Mouse (Mus musculus) kidney, adult 2 months (tissue): ENCODE results near the gene Defb48.

Source experiments
- CTCF ChIP-seq: fragments of 200-500 bp; conservative IDR thresholded peaks from 2 replicates; pipeline ENCODE4 v1.5.1; 2011; ENCODE audit warnings: low read depth, mild to moderate bottlenecking, control low read depth, low read length, moderate library complexity, mixed read lengths; ENCODE audit not compliant: insufficient read depth, insufficient read length
- POLR2A ChIP-seq: fragments of 200-500 bp; IDR thresholded peaks from one replicate; pipeline ENCODE4 v1.6.1; 2011; ENCODE audit warnings: low read depth, low read length, control low read depth

DNA sequence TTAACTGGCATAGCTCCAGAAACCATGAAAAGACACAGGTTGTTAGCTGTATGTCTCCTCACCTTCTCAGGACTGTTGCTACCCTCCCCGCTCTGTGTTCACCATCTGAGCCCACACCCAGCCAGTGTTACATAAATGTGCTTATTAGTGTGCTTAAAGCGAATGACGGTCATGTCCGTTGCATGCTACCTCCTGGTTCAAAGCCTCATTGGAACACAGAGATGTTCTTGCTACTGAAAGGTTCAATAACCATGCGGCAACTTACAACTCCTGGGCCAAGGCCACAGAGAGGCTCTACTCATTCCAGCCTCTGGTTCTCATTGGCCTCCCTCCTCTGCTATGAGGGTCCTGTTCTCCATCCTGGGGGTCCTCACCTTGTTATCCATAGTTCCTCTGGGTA is 27.2 kb upstream of the Defb48 start, which contains the start of gene Defb43:
- TF ChIP-seq POLR2A = no peak
- no peak for TF ChIP-seq CTCF
